Comparison of ENCODE assay signal across 15 mouse cellular contexts in genomic region chr12:99263592-99264335, GRCm38 (mm10).
DNase-seq lines count a peak whose midpoint lies in the region; ATAC-seq and TF ChIP-seq lines count a peak whose summit lies in the region.
"Had no signal": no experiment of that assay in that cellular context is flagged by ENCODE, and none has a peak within 500 bp of the region (broad histone marks: within the 10 kb centered on the region; RNA-seq: fewer than 3 reads in every experiment).

No protein-coding gene starts in this region.

- H3K27me3 ChIP-seq in forebrain, embryonic 14.5 days (replicated peaks; ENCODE audit: control insufficient read depth, insufficient read depth, low read length): no peaks in the 10 kb centered on the region
- H3K27me3 ChIP-seq in forebrain, embryonic 12.5 days: no peaks in the 10 kb centered on the region
- no peaks in the 10 kb centered on the region for H3K27me3 ChIP-seq in lung, embryonic 14.5 days (ENCODE audit: insufficient read depth, low read length)
- H3K27me3 ChIP-seq: forebrain, embryonic 13.5 days; intestine, embryonic 15.5 days; kidney, embryonic 15.5 days; liver, embryonic 13.5 days; midbrain, embryonic 13.5 days had no signal

- H3K27ac ChIP-seq in forebrain, embryonic 14.5 days (ENCODE audit: low read depth, low read length): peak overlapping the region; percentile 34; the same call in 1 of the 2 replicates
- H3K27ac ChIP-seq in forebrain, embryonic 12.5 days: no peak overlapping the region
- peak overlapping the region; percentile 52; the same call in 1 of the 2 replicates for H3K27ac ChIP-seq in lung, embryonic 14.5 days (ENCODE audit: low read depth)
- peak overlapping the region; percentile 89 for H3K27ac ChIP-seq in embryonic fibroblast, embryonic 13.5 days (ENCODE audit: insufficient read depth, low read length)
- H3K27ac ChIP-seq: forebrain, embryonic 13.5 days; intestine, embryonic 15.5 days; kidney, embryonic 15.5 days; liver, embryonic 13.5 days; midbrain, embryonic 13.5 days had no signal

- H3K36me3 ChIP-seq in forebrain, embryonic 14.5 days (ENCODE audit: control insufficient read depth, insufficient read depth, low read length): no peaks in the 10 kb centered on the region
- H3K36me3 ChIP-seq in forebrain, embryonic 12.5 days (replicated peaks): no peaks in the 10 kb centered on the region
- H3K36me3 ChIP-seq in lung, embryonic 14.5 days (ENCODE audit: insufficient read depth): no peaks in the 10 kb centered on the region
- H3K36me3 ChIP-seq: intestine, embryonic 15.5 days; kidney, embryonic 15.5 days; liver, embryonic 13.5 days; midbrain, embryonic 13.5 days had no signal

- WGBS in forebrain, embryonic 14.5 days: 71% methylated on average over 12 of the region's 12 CpGs
- 82% methylated on average over 12 of the region's 12 CpGs for whole genome bisulfite sequencing in forebrain, embryonic 12.5 days
- 79% methylated on average over 12 of the region's 12 CpGs for whole genome bisulfite sequencing in lung, embryonic 14.5 days

- H3K9ac ChIP-seq in forebrain, embryonic 14.5 days (ENCODE audit: low read length): no peak overlapping the region
- H3K9ac ChIP-seq in forebrain, embryonic 12.5 days: no peak overlapping the region
- H3K9ac ChIP-seq in lung, embryonic 14.5 days: no peak overlapping the region
- H3K9ac ChIP-seq: forebrain, embryonic 13.5 days; intestine, embryonic 15.5 days; kidney, embryonic 15.5 days; liver, embryonic 13.5 days; midbrain, embryonic 13.5 days had no signal

- no peak overlapping the region for H3K4me2 ChIP-seq in forebrain, embryonic 14.5 days (ENCODE audit: low read length)
- no peak overlapping the region for H3K4me2 ChIP-seq in forebrain, embryonic 12.5 days
- no peak overlapping the region for H3K4me2 ChIP-seq in lung, embryonic 14.5 days
- H3K4me2 ChIP-seq: forebrain, embryonic 13.5 days; intestine, embryonic 15.5 days; kidney, embryonic 15.5 days; liver, embryonic 13.5 days; midbrain, embryonic 13.5 days had no signal

- H3K4me1 ChIP-seq in forebrain, embryonic 14.5 days (ENCODE audit: control insufficient read depth, insufficient read depth, low read length): peaks cover 12% of the 10 kb centered on the region; the same call in 1 of the 2 replicates
- peaks cover 38% of the 10 kb centered on the region for H3K4me1 ChIP-seq in forebrain, embryonic 12.5 days
- peaks cover 14% of the 10 kb centered on the region for H3K4me1 ChIP-seq in lung, embryonic 14.5 days (ENCODE audit: insufficient read depth)
- peaks cover 28% of the 10 kb centered on the region for H3K4me1 ChIP-seq in embryonic fibroblast, embryonic 13.5 days (ENCODE audit: control insufficient read depth, insufficient read depth, low read length)
- H3K4me1 ChIP-seq: liver, embryonic 13.5 days had no signal

- 0 out of 2 replicates have a peak, but pooled peaks have one; percentile 4 for ATAC-seq in forebrain, embryonic 14.5 days
- ATAC-seq in forebrain, embryonic 12.5 days (ENCODE audit: low FRiP score): no peak
- ATAC-seq in lung, embryonic 14.5 days (ENCODE audit: insufficient read depth): no peak
- ATAC-seq: forebrain, embryonic 13.5 days; intestine, embryonic 15.5 days had no signal

- DNase-seq in forebrain, embryonic 14.5 days (ENCODE audit: low spot score): no peak
- DNase-seq in lung, embryonic 14.5 days: no peak
- DNase-seq in lung, postnatal 14 days: no peak
- peak; percentile 30 for DNase-seq in adipocyte (ENCODE audit: low spot score)
- DNase-seq in kidney, postnatal 36 days: no peak
- DNase-seq: adrenal gland, postnatal 36 days; liver, embryonic 13.5 days; lung, postnatal 4 days; right cerebral cortex, postnatal 4 days had no signal

- H3K9me3 ChIP-seq in forebrain, embryonic 14.5 days (replicated peaks; ENCODE audit: control insufficient read depth, low read length): no peaks in the 10 kb centered on the region
- H3K9me3 ChIP-seq in forebrain, embryonic 12.5 days: no peaks in the 10 kb centered on the region
- H3K9me3 ChIP-seq in lung, embryonic 14.5 days (ENCODE audit: low read depth, low read length): no peaks in the 10 kb centered on the region
- H3K9me3 ChIP-seq: forebrain, embryonic 13.5 days; intestine, embryonic 15.5 days; kidney, embryonic 15.5 days; liver, embryonic 13.5 days; midbrain, embryonic 13.5 days had no signal

- TF ChIP-seq POLR2A in embryonic fibroblast, embryonic 13.5 days (IDR thresholded peaks at IDR 0.05; ENCODE audit: low read depth, low read length): no peak

- no peak overlapping the region for H3K4me3 ChIP-seq in forebrain, embryonic 14.5 days (ENCODE audit: low read depth, low read length)
- H3K4me3 ChIP-seq in forebrain, embryonic 12.5 days (replicated peaks): no peak overlapping the region
- H3K4me3 ChIP-seq in lung, embryonic 14.5 days (ENCODE audit: low read depth, low read length): no peak overlapping the region
- no peak overlapping the region for H3K4me3 ChIP-seq in embryonic fibroblast, embryonic 13.5 days (ENCODE audit: insufficient read depth, low read length)
- H3K4me3 ChIP-seq: forebrain, embryonic 13.5 days; intestine, embryonic 15.5 days; kidney, embryonic 15.5 days; liver, embryonic 13.5 days; midbrain, embryonic 13.5 days had no signal

- no peak for TF ChIP-seq CTCF in lung, embryonic 14.5 days (IDR thresholded peaks at IDR 0.05; ENCODE audit: low read depth)
- no peak for TF ChIP-seq CTCF in embryonic fibroblast, embryonic 13.5 days (IDR thresholded peaks at IDR 0.05; ENCODE audit: borderline replicate concordance, insufficient read depth, low read length)
